Mouse (Mus musculus) heart, adult 11 months (tissue): ENCODE data around the gene Ahdc1.
"Not testable (repeated sequence)": the region's sequence is repeated elsewhere in the genome, so short reads cannot be mapped to it uniquely, and the experiment has no call there.

Source experiments
- DNase-seq: peaks from one replicate; pipeline ENCODE4 v3.0.0; 2022

Gene Ahdc1

DNA sequence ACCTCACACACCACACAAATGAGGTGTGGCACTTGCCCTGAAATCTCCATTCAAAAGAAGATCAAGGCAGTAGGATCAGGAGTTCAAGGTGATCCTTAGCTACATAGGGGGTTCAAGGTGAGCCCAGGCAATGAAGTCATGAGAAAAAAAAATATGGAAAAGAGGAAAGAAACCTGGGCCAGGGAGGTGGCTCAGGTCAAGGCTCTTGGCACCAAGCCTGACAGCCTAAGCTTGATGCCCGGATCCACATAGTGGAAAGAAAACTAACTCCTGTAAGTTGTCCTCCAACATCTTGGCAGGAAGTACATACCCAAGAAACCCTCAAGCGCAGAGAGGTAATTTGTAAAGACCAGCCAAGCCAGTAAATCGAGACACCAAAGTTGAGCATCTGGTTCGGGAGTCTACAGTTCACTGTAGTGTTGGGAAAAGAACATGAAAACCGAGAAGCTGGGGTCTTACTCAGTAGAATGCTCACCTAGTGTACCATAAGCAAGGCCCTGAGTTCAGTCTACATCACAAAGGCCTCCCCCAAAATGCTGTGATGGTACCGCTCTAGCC, 71.2 kb downstream of the Ahdc1 start:
- no peak for DNase-seq

DNA sequence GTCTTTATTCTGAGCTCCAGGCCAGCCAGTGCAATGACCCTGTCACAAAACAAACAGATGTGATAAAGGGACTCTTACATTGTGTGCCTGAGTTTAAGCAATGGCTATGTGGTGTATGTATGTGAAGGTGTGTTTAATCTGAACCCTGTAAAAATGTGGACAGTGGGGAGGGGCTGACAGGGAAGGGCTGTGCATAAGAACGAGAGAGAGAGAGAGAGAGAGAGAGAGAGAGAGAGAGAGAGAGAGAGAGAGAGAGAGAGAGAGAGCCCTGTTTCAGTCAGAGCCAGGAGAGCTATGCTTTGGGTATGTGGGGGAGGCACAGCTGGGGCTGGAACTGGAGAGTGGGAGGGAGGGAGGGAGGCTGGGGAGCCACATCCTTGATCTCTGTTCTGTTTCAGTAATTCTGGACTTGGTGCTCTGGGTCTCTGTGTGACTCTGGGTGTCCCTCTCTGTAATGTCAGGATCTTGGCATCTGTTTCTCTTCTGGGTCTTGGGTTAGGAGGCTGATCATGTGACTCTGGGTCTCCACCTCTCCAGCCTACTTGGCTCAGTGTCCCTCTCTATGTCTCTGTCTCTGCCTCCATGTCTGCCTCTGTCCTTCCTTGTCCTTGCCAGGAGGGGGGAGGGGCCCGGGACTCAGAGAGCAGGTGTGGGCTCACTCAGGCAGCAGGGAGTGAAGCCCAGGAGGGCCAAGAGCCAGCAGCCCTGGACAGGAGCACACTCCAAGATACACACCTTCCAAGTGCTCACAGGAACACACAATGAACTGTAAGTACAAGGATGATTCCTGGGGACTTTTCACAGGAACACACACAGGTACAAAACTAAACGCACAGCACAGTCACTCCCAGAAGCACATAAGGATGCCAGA, 73.2 kb downstream of the Ahdc1 start:
- peak; percentile 99 for DNase-seq

DNA sequence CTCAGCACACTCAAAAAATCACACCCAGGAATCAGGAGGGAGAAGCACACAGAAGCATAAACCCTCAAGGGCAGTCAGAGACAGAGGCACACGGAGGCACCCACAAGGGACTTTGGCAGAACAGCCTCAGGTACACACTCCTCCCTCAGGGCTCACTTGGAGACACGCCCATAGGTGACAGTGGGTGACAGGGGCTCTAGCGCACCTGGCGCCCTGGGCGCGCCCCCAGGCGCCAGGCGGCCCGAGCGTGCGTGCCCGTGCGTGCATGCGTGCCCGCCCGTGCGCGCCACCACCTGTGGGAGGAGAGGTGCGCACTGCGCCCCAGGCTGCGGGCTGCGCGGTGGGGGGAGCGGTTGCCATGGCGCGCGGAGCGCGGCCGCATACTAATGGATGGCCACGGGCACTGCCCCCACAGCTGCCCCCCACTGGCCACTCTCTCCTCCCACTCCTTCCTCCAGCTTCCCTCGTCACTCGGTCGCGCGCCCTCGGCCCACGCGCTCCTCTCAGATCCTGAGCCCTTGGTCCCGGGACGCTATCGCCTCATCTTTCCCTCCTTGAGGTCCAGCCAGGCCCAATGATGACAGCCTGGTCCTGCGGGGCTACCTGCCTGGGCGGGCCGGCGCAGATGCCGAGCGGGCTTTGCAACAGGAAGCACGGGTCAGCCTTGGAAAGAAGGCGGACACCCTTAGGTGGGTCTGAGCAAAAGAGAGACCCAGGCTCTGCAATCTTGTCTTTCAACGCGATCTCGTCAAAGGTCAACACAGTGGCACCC, 74.1 kb downstream of the Ahdc1 start:
- peak; percentile 96 for DNase-seq

DNA sequence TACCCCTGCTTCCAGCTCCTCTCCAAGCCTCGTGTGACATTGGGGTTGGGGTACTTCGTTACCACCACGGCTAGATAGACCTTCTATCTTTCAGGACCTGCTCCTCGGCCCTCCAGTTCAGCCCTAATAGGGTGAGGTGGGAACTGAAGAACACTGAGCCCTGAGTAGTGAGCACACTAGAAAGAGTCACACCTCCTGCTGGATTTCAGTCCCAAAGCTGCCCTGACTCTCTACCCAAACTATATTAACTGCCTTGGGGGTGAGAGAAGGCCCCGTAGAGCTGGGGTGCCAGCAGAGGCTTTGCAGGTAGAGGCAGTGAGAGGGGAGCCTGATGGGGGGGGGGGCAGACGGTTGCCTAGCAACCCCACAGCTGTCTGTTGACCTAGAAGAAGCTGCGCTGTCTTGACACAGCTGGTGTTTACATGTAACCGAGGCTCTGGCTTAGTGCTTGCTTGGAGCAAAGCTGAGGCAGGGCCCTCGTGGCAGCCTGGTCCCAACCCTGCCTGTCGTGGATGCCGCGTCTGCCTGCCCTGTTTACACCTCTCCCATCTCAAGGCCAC, 74.8 kb downstream of the Ahdc1 start:
- DNase-seq, result peak; percentile 96

- DNase-seq, result peak; percentile 95
These were observed 76.2 kb downstream of the Ahdc1 start for GRCm38 (mm10) chr4:133087177-133087714.

GRCm38 (mm10) chr4:133087835-133088234, 76.8 kb downstream of the Ahdc1 start:
- peak; percentile 99 for DNase-seq

DNA sequence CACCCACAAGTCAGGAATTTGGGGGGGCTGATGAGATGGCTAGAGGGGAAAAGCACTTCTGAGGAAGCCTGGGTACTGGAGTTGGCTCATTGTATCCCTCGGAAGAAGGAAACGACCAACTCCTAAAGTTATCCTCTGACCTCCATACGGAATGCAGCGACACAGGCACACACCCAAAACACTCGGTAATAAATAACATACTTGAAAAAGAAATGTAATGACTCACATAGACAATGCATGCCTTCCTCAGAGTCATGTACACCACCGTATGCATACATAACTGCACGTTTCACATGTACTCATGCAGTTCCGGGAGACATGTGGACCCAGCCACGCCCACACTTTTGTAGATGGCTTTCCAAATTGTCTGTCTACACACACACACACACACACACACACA, 78.3 kb downstream of the Ahdc1 start:
- DNase-seq, result no peak

DNA sequence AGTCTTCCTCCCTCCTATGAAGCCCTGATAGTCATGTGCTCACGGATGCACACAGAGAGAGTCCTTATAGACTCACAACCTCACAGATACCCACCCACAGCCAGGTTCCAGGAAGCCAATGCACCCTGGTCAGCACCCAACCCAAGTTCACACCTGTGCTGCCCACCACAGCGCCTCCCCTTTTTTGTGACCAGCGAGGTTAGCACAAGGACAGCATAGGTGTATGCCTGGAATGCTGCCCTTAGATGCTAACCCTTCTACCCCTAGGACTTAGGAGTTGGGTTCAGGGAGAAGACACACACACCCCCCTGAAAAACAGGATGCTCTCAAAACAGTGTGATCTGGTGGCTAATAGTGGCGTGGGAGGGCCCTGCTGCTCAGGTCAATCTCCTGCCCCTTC, 78.7 kb downstream of the Ahdc1 start:
- peak; percentile 94 for DNase-seq

DNA sequence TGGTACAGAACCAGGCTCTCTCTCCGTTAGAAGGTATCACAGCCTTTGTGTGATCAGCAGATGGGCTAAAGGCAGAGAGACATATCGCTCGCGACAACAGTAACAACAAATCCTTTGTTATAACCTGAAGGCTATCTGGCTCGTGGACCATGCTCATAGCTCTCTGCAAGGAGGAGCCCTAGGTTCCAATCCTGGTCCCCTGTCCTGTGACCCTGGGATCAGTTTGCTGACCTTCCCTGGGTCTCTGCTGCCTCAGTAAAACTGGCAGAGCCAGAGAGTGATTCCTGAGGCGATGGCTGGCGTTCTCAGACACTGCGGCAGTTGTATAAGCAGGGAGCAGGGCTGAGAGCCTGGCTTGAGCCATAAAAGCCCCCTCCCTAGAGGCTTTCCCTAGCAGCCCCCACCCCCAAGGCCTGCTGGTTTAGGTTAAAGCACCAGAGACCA, 79.2 kb downstream of the Ahdc1 start:
- no peak for DNase-seq

DNA sequence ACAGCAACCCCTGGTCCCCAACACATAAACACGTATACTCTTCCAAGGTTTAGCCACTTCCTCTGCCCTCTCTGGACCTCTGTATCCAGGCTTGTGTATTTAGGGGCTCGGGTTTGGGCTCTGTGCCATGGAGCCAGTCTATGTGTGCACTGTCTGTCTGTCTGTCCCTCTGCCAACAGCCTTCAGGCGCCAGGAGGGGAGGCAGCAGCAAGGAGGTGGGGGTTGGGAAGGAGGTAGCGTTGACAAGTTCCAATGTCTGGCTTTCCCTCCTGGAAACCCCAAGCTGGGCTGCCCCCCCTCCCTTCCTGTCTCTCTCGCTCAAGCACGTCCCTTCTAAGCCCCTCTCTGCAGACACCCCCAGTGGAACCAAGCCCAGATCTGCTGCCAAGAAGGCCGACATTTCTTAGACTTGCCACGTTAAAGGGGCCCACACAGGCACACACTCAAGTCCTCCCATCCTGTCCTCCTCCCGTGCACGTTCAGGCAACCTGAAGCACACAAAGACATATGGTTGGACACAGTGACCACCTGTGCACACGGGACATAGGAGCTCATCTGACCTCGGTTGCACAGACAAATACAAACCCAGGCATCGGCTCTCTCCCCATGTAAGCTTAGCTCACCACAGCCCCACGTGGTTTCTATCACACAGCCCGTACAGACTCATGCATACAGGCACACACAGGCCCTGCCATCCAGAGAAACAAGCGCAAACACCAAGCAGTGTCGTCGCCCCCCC, 79.8 kb downstream of the Ahdc1 start:
- peak; percentile 97 for DNase-seq

- peak; percentile 94 for DNase-seq
These were observed 80.4 kb downstream of the Ahdc1 start for GRCm38 (mm10) chr4:133091459-133091785.

GRCm38 (mm10) chr4:133092453-133092901, 81.4 kb downstream of the Ahdc1 start:
- DNase-seq, result peak; percentile 97

- DNase-seq, result no peak
These were observed 82.0 kb downstream of the Ahdc1 start for GRCm38 (mm10) chr4:133093056-133093455.

DNA sequence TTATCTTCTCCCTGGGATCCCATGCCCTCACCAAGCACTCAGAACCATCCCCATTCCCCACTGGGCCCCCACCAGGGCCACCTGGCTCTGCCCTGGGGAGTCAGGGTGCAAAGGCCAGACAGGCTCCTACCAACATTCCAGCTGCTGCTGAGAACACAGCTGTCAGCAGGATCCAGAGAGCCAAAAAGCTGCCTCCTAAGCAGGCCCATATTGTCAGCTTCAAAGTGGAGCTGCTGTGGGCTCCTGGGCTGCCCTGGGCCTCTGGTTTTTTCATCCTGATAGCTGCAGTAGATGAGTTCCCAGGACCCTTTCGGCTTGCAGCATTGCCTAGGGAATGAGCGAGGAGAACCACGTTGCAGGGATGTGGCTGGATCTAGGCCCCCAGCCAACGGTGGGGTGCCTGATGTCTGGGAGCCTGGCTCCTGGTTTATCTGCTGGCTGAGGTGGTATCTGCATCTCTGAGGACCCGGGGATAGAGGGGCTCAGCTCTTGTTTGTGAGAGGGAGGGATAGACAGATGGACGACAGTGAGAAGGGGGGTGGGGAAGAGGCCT, 82.5 kb downstream of the Ahdc1 start:
- DNase-seq, result peak; percentile 98

DNA sequence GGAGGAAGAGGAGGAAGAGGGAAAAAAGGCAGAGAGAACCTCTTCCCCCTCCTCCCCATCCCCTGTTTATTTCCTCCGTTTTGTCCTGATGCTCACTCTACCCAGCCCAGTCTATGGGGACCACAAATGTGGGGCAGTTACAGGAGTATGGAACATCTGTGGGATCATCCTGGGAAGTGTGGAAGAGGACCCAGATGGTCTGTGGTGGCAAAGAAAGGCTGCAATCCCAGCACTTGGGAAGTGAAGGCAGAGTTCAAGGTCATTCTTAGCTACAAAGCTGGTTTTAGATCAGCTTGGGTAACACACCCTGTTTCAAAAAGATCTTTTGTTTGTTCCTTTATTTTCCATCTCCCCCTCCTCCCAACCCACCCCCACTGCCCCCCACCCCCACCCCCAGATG, 83.2 kb downstream of the Ahdc1 start:
- DNase-seq, result no peak

GRCm38 (mm10) chr4:133094936-133095733, 84.1 kb downstream of the Ahdc1 start:
- peak; percentile 99 for DNase-seq

DNA sequence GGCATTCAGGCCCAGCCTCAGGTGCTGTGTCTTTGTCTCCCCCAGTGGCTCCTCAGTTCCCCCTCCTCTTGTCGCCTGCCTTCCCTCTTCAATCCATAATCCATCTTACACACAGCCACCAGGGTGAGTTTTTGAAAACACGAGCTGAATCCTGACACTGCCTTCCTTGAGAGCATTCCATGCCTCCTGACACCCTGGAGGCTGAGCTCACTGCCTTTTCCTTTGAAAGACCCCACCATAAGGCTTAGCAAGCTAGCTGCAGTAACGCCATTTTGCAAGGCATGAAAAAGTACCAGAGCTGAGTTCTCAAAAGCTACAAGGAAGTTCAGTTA, 84.6 kb downstream of the Ahdc1 start:
- DNase-seq, result not testable (repeated sequence)

- DNase-seq, result not testable (repeated sequence)
These were observed 85.6 kb downstream of the Ahdc1 start for GRCm38 (mm10) chr4:133096671-133097070.

DNA sequence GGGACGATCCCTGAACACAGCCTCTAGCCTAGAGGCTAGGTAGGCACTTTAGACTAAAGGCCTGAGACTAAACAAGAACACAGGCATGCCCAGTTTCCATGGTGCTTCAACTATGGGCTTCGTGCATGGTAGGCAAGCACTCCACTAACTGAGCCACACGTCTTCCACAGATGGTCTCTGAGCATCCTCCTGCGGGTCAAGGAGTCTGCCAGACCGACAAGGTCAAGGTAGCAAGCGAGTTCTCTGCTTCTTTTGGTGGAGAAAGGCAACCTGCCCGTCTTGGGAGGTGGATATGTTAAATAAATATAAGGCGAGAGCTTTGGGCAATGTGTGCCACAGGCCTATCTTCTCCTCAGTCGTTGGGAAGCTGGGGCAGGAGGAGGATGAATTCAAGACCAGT, 90.7 kb downstream of the Ahdc1 start:
- no peak for DNase-seq

DNA sequence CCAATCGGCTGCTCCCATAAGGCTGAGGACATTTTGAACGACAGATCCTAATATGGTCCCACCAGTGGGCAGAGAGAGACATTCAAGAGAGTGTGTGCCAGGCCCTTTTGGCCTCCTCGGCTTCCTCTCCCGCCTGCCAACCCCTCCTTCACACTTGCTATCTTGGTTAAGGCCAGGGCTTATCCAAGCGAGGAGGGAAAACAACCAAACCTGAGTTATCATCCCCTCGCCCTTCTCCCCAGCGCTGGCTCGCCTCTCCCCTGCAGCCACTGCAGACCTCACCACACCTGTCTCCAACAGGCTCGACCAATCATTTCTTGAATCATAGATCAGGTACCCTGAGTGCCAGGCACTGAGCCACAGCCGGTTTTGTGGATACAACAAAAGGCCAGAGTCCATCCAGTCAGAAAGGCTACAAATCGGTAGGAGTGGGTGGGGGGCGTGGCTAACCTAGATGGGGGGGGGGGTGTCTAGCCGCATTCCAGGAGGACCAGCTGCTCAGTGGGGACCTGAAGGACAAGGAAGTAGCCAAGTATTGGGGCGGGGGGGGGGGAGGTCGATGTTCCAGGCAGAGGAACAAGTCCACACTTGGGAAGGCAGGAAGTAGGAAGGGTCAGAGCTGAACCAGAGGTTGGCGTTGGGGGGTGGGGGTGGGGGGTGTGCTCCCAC, 92.6 kb downstream of the Ahdc1 start:
- DNase-seq, result peak; percentile 94

DNA sequence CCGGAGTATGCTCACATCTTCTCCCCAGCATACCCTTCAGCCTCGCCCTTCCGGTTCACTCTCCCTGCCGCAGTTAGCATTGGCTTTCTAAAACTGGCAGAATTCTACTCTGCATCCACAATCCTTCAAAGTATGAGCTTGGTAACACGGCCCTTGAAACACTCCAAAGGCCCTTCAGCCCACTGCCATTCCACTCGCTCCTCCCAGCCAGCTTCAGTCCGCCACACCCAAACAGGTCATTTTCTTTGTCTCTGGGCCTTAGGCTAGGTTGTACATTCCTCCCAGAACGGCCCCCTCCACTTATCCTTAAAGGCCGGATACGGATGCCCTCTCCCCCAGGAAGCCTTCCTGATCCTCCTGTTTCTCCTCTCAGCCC, 93.1 kb downstream of the Ahdc1 start:
- peak; percentile 91 for DNase-seq
